Mouse (Mus musculus) lung, adult 2 months (tissue): ENCODE data around the gene Cox8a. TPM values are rescaled to one million over a fixed set of nuclear protein-coding genes. Genes with fewer than 3 reads are reported as not detected.

Experiments
- DNase-seq: peaks from one replicate; pipeline ENCODE4 v3.0.0; 2022
- H3K4me1 ChIP-seq: fragments of 200-500 bp; 2 replicates; pipeline ENCODE4 v1.6.1; 2011; ENCODE audit warnings: low read length; ENCODE audit not compliant: control insufficient read depth, insufficient read depth
- H3K4me3 ChIP-seq: fragments of 200-500 bp; replicated peaks from 2 replicates; pipeline ENCODE3; 2011; ENCODE audit warnings: low read depth, mild to moderate bottlenecking, control low read depth, low read length; ENCODE audit errors: extremely low read depth
- CTCF ChIP-seq: fragments of 200-500 bp; IDR thresholded peaks from 2 replicates; pipeline ENCODE4 v1.5.1; 2011; ENCODE audit warnings: mild to moderate bottlenecking, low read length, control low read depth; ENCODE audit not compliant: insufficient read depth
- POLR2A ChIP-seq: fragments of 200-500 bp; IDR thresholded peaks from 2 replicates; pipeline ENCODE4 v1.6.1; 2011; ENCODE audit warnings: low read depth, mild to moderate bottlenecking, control low read depth, low read length, borderline replicate concordance; ENCODE audit errors: extremely low read depth
- WGBS: fragments of 180-500 bp; shearing (Covaris S2); methylation state at CpG from one replicate; pipeline ENCODE4 v1.1.7; 2018; 5-methylcytosine and 5-hydroxymethylcytosine counted together
- polyA plus RNA-seq: library from polyadenylated mRNA; depleted of rRNA; stranded (reverse); fragments of >200 nt; gene quantifications from 2 replicates; pipeline ENCODE4 v1.2.3, GENCODE M21; 2012

Gene Cox8a
- polyA plus RNA-seq, 1 experiment, result 984 TPM

DNA sequence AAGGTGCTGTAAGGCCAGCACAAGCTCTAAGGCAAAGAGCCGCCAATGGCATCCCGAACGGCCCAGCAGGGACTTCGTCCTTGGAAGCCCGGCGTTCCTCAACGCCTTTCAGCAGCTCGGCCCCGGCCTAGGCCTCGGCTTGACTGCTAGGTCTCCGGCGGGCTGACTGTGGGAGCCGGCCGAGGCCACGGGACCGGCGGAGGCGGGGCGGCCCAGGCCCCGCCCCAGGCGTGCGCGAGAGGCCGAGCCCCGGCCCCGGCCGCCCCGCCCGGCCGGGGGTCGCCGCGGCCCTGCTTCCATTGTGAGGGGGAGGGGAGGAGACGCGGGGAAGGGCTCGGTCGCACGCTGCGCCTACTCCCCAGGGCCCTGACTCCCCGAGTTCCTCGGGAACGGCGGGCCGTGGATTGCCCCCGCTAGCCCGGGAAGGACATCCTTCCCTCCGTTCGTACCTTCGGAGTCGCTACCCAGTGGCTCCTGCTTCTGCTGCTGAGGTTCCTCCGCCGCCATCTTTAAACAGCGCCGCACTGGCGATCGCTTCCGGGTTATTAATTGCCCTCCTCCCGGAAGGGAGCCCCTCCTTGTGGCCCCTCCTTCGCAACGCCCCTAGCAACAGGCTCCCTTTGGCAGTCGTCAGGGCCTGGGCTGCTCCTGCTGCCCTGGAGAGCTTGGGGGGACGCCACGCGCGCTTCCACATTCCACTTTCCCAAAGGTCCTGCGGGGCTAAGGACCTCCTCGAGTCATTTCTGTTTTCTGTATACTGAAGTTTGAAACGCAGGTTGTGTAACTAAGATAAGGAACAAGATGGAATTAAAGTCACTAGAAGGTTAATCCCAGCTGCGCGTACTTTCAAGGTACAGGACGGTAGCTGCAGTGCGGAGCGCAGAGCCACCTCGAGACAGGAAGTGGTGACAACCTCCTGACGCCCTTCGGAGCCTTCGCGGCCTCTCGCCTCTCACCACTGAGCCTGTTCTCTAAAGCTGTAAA, 11.4 kb downstream of the Cox8a start, which contains the start of gene Otub1:
Gene Otub1, minus strand, starts transcription at position 564 of the 984 bp plus-strand sequence.
- WGBS, result 1% methylated on average over 77 of the region's 79 CpGs
- TF ChIP-seq POLR2A, result peak; percentile 77; the same call in 1 of the 2 replicates
- no peak for TF ChIP-seq CTCF
- DNase-seq, result peak; percentile 93
- Histone ChIP-seq H3K4me1 (peaks cover 11% of the 10 kb centered on the region), H3K4me3 (peak within 1 kb of the TSS; percentile 97)

- 14% methylated on average over 7 of the region's 7 CpGs for WGBS
- no peak for DNase-seq
- Histone ChIP-seq H3K4me3 (peak overlapping the region; percentile 97), H3K4me1 (peaks cover 11% of the 10 kb centered on the region)
- TF ChIP-seq CTCF (no peak), POLR2A (no peak)
Observed at GRCm38 (mm10) chr19:7205326-7205725, 12.1 kb downstream of the Cox8a start.

DNA sequence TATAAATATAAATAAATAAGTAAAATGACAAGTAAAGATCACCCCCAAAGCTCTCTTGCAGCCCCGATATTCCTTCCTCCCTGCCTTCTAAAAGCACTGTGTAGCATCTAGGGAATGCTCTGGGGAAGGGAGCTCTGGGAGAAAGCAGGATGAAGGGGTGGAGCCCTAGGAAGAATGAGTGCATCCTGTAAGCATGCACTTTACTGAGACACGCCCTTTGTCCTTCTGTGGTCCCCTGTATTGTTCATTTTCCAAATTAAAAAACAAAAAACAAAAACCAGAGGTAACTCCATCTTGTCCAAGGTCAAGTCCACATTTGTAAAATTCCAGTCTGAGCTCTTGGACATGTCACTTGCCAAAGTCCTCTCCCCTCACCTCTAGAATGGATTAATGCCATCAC, 12.5 kb downstream of the Cox8a start:
- no peak for DNase-seq
- no peak for TF ChIP-seq POLR2A
- no peak for TF ChIP-seq CTCF
- Histone ChIP-seq H3K4me1 (peaks cover 11% of the 10 kb centered on the region), H3K4me3 (no peak overlapping the region)
- WGBS, result 38% methylated on average over 2 of the region's 2 CpGs

GRCm38 (mm10) chr19:7200427-7200826, 17.0 kb downstream of the Cox8a start:
- WGBS, result 32% methylated on average over 1 of the region's 1 CpGs
- no peak for DNase-seq
- Histone ChIP-seq H3K4me3 (no peak overlapping the region), H3K4me1 (peaks cover 10% of the 10 kb centered on the region)
- no peak for TF ChIP-seq CTCF
- TF ChIP-seq POLR2A, result no peak

GRCm38 (mm10) chr19:7199089-7199488, 18.3 kb downstream of the Cox8a start:
- 89% methylated on average over 13 of the region's 13 CpGs for WGBS
- DNase-seq, result no peak
- 0 out of 2 replicates have a peak, but pooled peaks cover 3% of the 10 kb centered on the region for H3K4me1 ChIP-seq
- TF ChIP-seq CTCF, result no peak
- no peak for TF ChIP-seq POLR2A
- no peak overlapping the region for H3K4me3 ChIP-seq

DNA sequence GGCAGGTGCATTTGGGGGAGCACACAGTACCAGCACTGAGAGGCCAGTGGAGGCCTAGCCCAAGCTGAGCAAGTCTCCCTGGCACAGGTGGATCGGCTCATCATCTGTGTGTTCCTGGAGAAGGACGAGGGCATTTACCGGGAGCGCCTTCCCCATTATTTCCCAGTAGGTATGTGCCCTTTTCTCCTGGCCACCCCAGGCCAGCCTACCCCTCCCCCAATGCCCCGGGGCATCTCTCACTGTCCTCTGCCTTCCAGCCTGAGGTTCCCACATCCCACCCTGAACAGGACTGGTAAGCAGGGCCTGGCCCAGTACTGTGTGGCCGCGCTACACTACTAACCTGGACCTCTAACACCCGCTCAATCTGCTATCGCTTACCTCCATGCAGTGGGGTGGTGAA, 20.0 kb downstream of the Cox8a start:
- TF ChIP-seq POLR2A (no peak), CTCF (no peak)
- Histone ChIP-seq H3K4me1 (0 out of 2 replicates have a peak, but pooled peaks cover 3% of the 10 kb centered on the region), H3K4me3 (no peak overlapping the region)
- WGBS, result 90% methylated on average over 9 of the region's 9 CpGs
- DNase-seq, result no peak

- Histone ChIP-seq H3K4me3 (no peak overlapping the region), H3K4me1 (0 out of 2 replicates have a peak, but pooled peaks cover 3% of the 10 kb centered on the region)
- WGBS, result 41% methylated on average over 17 of the region's 17 CpGs
- no peak for TF ChIP-seq CTCF
- no peak for TF ChIP-seq POLR2A
- DNase-seq, result peak; percentile 24
Observed at GRCm38 (mm10) chr19:7196741-7197270, 20.6 kb downstream of the Cox8a start.

GRCm38 (mm10) chr19:7195900-7196728, 21.3 kb downstream of the Cox8a start:
- no peak for TF ChIP-seq POLR2A
- peak; percentile 50 for TF ChIP-seq CTCF
- Histone ChIP-seq H3K4me1 (0 out of 2 replicates have a peak, but pooled peaks cover 3% of the 10 kb centered on the region), H3K4me3 (no peak overlapping the region)
- 20% methylated on average over 33 of the region's 33 CpGs for WGBS
- peak; percentile 63 for DNase-seq

GRCm38 (mm10) chr19:7192561-7192967, 24.9 kb downstream of the Cox8a start:
- 62% methylated on average over 2 of the region's 2 CpGs for WGBS
- DNase-seq, result no peak
- TF ChIP-seq POLR2A (no peak), CTCF (no peak)
- Histone ChIP-seq H3K4me1 (0 out of 2 replicates have a peak, but pooled peaks cover 3% of the 10 kb centered on the region), H3K4me3 (no peak overlapping the region)
